Mouse (Mus musculus): Measurements from ENCODE around the gene Ramp2. TPM values are rescaled to one million over a fixed set of nuclear protein-coding genes. Genes with fewer than 3 reads are reported as not detected.

Gene Ramp2
- polyA plus RNA-seq, 1 experiment from 2014 or later = 117 TPM

DNA sequence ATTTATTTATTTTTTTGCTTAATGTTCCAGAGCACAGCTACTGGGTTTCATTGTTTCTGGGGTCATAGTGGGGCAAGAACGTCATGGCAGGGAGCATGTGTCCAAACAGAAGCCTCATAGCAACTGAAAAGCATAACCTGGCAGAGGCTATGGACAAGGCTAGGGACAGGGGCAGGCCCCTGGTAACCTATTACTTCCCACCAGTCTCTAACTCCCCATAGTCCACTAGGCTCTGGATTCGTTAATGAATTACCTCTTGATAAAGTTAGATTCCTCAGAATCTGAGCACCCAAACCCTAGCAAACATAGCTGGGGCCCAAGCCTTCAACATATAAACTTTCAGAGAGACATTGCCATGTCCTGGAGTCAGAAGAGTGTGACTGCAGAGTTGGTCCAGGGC lies 5.2 kb downstream of the Ramp2 start:
- no peak overlapping the region for H3K9ac ChIP-seq
- no peaks in the 10 kb centered on the region for H3K36me3 ChIP-seq (replicated peaks; ENCODE audit: control insufficient read depth, insufficient read depth)
- H3K4me3 ChIP-seq (replicated peaks; ENCODE audit: low read length) = no peak overlapping the region
- WGBS = 73% methylated on average over 2 of the region's 2 CpGs
- no peak overlapping the region for H3K27ac ChIP-seq
- no peak overlapping the region for H3K4me2 ChIP-seq (replicated peaks)
- peaks cover 15% of the 10 kb centered on the region for H3K4me1 ChIP-seq (replicated peaks; ENCODE audit: control insufficient read depth, insufficient read depth, low read length)
- peaks cover 7% of the 10 kb centered on the region for H3K27me3 ChIP-seq (ENCODE audit: control insufficient read depth, insufficient read depth, low read length)
- no peaks in the 10 kb centered on the region for H3K9me3 ChIP-seq (ENCODE audit: control insufficient read depth, low read length)
- ATAC-seq (ENCODE audit: low FRiP score) = no peak
- no peak for DNase-seq (ENCODE audit: low spot score)

DNA sequence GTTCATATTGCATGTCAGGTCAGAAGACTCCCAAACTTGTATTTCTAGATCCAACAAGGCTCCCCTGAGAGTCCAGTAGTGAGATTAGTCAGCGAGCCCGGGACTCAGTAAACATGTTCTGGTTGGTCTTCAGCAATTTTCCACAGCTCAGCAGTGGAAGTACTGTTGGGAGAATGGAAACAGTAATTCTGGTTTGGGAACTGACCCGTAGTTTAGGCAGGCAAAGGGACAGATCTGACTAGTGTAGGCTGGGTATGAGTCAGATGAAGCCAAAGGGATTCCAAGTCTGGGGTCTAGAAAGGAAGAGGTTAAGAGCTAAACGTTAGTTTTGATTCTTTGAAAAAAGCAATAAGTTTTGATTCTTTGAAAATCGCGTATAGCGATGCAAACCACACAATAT lies 7.1 kb downstream of the Ramp2 start:
- H3K36me3 ChIP-seq (replicated peaks; ENCODE audit: control insufficient read depth, insufficient read depth) = 0 out of 2 replicates have a peak, but pooled peaks cover 4% of the 10 kb centered on the region
- peak overlapping the region; percentile 97 for H3K9ac ChIP-seq
- H3K27ac ChIP-seq = peak overlapping the region; percentile 90
- no peak for DNase-seq (ENCODE audit: low spot score)
- peaks cover 15% of the 10 kb centered on the region for H3K4me1 ChIP-seq (replicated peaks; ENCODE audit: control insufficient read depth, insufficient read depth, low read length)
- H3K9me3 ChIP-seq (ENCODE audit: control insufficient read depth, low read length) = no peaks in the 10 kb centered on the region
- WGBS = 12% methylated on average over 7 of the region's 7 CpGs
- no peak for ATAC-seq (ENCODE audit: low FRiP score)
- peak overlapping the region; percentile 92 for H3K4me2 ChIP-seq (replicated peaks)
- peak overlapping the region; percentile 93 for H3K4me3 ChIP-seq (replicated peaks; ENCODE audit: low read length)
- no peaks in the 10 kb centered on the region; the same call in 1 of the 2 replicates for H3K27me3 ChIP-seq (ENCODE audit: control insufficient read depth, insufficient read depth, low read length)

DNA sequence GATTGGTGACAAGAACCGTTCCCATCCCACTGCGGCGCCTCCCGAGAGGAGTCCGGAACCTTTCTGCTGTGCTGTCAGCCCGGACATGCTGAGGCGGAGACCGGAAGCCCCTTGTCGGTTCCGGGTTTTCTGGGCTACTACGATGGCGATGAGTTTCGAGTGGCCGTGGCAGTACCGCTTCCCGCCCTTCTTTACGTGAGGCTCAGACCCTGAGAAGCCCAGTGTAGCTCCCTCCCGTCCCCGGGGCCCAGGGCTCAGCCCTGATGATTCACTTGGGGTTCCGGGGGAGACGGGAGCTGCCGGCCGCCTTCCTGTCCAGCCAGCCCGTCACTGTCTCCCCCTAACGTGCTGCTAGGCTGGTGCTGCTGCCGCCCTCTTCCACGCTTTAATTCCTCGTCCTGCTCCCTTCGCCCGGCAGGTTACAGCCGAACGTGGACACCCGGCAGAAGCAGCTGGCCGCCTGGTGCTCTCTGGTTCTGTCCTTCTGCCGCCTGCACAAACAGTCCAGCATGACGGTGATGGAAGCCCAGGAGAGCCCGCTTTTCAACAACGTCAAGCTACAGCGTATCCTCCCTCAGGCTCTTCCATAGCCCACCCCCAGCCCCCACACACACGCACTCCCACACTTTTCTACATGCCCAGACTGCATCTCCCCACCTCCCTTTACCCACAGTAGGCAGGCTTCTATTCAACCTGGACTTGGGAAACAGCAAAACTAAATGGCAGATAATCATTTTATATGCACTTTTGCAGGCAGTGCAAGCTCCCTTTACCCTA lies 8.0 kb downstream of the Ramp2 start, which contains the start of gene Vps25:
Gene Vps25 (plus strand): TSS at position 95 of the 777 bp plus-strand sequence.
- peak; percentile 76; the same call in 1 of the 2 replicates for ATAC-seq (ENCODE audit: low FRiP score)
- DNase-seq (ENCODE audit: low spot score) = peak; percentile 88
- WGBS = under 1% methylated on average over 40 of the region's 40 CpGs

DNA sequence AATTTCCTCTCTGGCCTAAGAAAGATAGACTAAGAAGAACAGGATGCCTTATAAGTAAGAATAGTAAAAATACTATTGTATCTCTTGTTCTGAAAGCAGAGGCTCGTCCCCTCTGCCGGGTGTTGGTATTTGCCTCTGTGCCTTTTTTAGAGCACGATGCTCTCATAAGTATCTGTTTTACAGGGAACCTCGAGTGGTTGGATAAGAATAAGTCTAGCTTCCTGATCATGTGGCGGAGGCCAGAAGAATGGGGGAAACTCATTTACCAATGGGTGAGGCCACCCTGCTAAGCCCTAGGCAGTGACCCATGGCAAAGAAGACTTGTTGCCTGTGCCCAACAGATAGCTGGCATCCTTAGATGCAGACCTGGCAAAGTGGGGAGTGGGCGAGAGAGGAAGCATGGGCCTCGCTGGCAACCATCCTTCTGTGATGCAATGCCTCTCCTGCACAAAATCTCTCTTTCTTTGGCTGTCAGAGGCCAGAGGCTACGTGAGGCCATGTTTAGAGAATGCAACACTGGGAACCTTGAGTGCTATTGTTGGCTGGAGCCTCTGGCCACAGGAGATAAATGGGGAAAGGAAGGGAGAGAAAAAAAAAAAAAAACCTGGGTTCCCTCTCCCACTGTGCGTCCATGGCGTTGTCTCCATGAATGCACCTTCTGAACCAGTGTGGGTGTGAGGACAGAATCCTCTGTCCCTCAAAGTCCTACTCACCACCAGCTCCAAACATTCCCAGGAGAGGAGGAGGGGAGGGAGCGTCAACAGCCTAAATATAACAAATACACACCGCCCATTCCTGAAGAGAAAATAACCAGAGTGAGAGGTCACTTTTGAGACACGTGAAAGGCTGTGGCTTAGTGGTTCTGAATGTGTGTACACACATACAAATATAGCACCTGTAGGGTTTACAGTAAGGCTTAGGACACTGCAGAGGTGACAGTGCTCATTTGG lies 10.3 kb downstream of the Ramp2 start:
- ATAC-seq (ENCODE audit: low FRiP score) (no peak), DNase-seq (ENCODE audit: low spot score) (no peak)
- Histone ChIP-seq H3K36me3 (replicated peaks; ENCODE audit: control insufficient read depth, insufficient read depth) (0 out of 2 replicates have a peak, but pooled peaks cover 10% of the 10 kb centered on the region), H3K9me3 (ENCODE audit: control insufficient read depth, low read length) (no peaks in the 10 kb centered on the region), H3K9ac (no peak overlapping the region), H3K4me3 (replicated peaks; ENCODE audit: low read length) (no peak overlapping the region), H3K27me3 (ENCODE audit: control insufficient read depth, insufficient read depth, low read length) (peaks cover 11% of the 10 kb centered on the region), H3K27ac (no peak overlapping the region), H3K4me2 (replicated peaks) (no peak overlapping the region), H3K4me1 (replicated peaks; ENCODE audit: control insufficient read depth, insufficient read depth, low read length) (peaks cover 31% of the 10 kb centered on the region)
- 91% methylated on average over 13 of the region's 13 CpGs for WGBS

More for the DNA sequence above, 8.0 kb downstream of the Ramp2 start, which contains the start of gene Vps25:
- Histone ChIP-seq H3K4me1 (replicated peaks; ENCODE audit: control insufficient read depth, insufficient read depth, low read length) (peaks cover 15% of the 10 kb centered on the region), H3K9ac (peak within 1 kb of the TSS; percentile 97), H3K36me3 (replicated peaks; ENCODE audit: control insufficient read depth, insufficient read depth) (0 out of 2 replicates have a peak, but pooled peaks cover 5% of the 10 kb centered on the region), H3K4me2 (replicated peaks) (peak within 1 kb of the TSS; percentile 92), H3K27me3 (ENCODE audit: control insufficient read depth, insufficient read depth, low read length) (no peaks in the 10 kb centered on the region), H3K27ac (peak within 1 kb of the TSS; percentile 90), H3K9me3 (ENCODE audit: control insufficient read depth, low read length) (no peaks in the 10 kb centered on the region), H3K4me3 (replicated peaks; ENCODE audit: low read length) (peak within 1 kb of the TSS; percentile 93)

DNA sequence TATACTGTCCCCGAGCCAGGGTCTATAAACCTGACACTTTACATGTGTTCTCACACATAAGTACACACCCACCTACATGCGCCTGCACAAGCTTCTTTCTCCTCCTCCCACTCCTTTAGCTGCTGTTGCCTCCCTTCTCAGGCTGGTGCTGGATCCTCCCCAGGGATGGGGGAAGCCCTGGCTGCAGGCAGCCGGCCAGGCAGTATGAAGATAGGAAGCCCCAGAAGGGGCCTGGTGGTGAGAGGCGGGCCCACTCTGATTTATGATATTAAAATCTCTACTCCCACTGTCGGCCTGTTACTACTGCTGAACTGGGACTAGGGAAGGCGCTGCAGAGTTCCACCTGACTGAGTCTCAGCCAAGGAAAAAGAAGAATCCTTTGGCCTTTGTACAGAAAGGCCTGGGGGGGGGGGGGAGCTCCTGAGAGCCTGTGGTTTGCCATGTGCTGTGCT lies 13.5 kb downstream of the Ramp2 start:
- H3K36me3 ChIP-seq (replicated peaks; ENCODE audit: control insufficient read depth, insufficient read depth) = 0 out of 2 replicates have a peak, but pooled peaks cover 10% of the 10 kb centered on the region
- H3K27me3 ChIP-seq (ENCODE audit: control insufficient read depth, insufficient read depth, low read length) = peaks cover 41% of the 10 kb centered on the region
- H3K4me1 ChIP-seq (replicated peaks; ENCODE audit: control insufficient read depth, insufficient read depth, low read length) = peaks cover 31% of the 10 kb centered on the region; the same call in 1 of the 2 replicates
- no peak overlapping the region for H3K9ac ChIP-seq
- H3K9me3 ChIP-seq (ENCODE audit: control insufficient read depth, low read length) = no peaks in the 10 kb centered on the region
- WGBS = 45% methylated on average over 6 of the region's 6 CpGs
- no peak overlapping the region for H3K4me3 ChIP-seq (replicated peaks; ENCODE audit: low read length)
- ATAC-seq (ENCODE audit: low FRiP score) (no peak), DNase-seq (ENCODE audit: low spot score) (no peak)
- H3K4me2 ChIP-seq (replicated peaks) = no peak overlapping the region
- H3K27ac ChIP-seq = no peak overlapping the region

DNA sequence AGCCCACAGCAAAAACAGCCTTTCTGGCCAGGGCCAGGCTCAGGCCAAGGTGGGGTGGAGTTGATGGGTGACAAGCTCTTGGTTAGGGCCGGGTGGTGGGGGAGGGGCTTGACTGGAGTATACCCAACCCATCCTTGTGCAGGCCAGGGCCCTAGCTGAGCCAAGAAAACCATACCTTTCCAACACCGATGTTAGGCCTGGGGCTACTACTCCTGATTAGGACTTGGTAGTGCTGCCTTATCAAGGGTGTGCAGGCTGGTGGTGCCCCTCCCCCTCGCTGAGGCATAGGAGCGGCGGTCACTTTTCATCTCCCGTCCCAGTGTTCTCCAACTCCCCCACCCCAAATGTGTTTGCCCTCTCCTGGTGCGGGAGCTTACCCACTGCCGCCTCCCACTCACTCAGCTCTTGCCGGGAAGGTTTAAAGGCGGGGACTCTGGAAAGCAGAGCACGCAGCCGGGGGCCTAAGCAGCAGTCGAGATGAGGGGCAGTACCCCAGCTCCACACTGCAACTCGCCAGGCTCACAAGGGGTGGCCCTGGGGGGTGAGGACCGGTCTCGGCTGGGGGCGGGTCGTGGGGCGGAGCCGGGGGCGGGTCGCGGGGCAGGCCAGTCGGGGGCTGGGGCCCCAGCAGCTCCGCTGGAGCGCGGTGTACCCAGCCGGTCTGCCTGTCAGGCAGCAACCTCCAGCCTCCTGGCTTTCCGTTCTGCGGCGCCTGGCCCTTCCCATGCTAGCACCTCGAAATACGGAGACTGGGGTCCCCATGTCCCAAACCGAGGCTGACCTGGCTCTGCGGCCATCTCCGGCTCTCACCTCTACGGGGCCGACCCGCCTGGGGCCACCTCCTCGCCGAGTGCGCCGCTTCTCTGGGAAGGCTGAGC lies 14.4 kb downstream of the Ramp2 start, which contains the start of gene Wnk4:
Gene Wnk4 (plus strand): TSS at position 620 of the 878 bp plus-strand sequence.
- peak within 1 kb of the TSS; percentile 42 for H3K4me3 ChIP-seq (replicated peaks; ENCODE audit: low read length)
- 1% methylated on average over 40 of the region's 43 CpGs for WGBS
- H3K9ac ChIP-seq = peak within 1 kb of the TSS; percentile 61
- H3K36me3 ChIP-seq (replicated peaks; ENCODE audit: control insufficient read depth, insufficient read depth) = 0 out of 2 replicates have a peak, but pooled peaks cover 10% of the 10 kb centered on the region
- peaks cover 32% of the 10 kb centered on the region; the same call in 1 of the 2 replicates for H3K4me1 ChIP-seq (replicated peaks; ENCODE audit: control insufficient read depth, insufficient read depth, low read length)
- H3K27ac ChIP-seq = no peak within 1 kb of the TSS
- DNase-seq (ENCODE audit: low spot score) = no peak
- H3K9me3 ChIP-seq (ENCODE audit: control insufficient read depth, low read length) = no peaks in the 10 kb centered on the region
- H3K27me3 ChIP-seq (ENCODE audit: control insufficient read depth, insufficient read depth, low read length) = peaks cover 48% of the 10 kb centered on the region
- peak within 1 kb of the TSS; percentile 85 for H3K4me2 ChIP-seq (replicated peaks)
- peak; percentile 60 for ATAC-seq (ENCODE audit: low FRiP score)

DNA sequence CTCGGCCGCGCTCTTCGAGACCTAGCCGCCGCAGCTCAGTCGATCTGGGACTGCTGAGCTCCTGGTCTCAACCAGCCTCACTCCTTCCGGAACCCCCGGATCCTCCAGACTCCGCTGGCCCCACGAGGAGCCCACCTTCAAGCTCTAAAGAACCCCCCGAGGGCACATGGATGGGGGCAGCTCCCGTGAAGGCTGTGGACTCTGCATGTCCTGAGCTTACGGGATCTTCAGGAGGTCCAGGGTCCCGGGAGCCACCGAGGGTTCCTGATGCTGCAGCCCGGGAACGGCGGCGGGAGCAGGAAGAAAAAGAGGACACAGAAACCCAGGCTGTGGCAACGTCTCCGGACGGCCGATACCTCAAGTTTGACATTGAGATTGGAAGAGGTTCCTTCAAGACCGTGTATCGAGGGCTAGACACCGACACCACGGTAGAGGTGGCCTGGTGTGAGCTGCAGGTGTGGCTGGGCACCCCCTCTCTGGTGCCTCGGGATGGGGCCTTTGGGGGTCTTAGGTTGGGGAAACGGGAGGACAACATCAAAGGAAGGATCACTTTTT lies 15.1 kb downstream of the Ramp2 start:
- no peaks in the 10 kb centered on the region for H3K9me3 ChIP-seq (ENCODE audit: control insufficient read depth, low read length)
- ATAC-seq (ENCODE audit: low FRiP score) = no peak; the same call in 1 of the 2 replicates
- peaks cover 50% of the 10 kb centered on the region for H3K27me3 ChIP-seq (ENCODE audit: control insufficient read depth, insufficient read depth, low read length)
- peak overlapping the region; percentile 85 for H3K4me2 ChIP-seq (replicated peaks)
- H3K4me3 ChIP-seq (replicated peaks; ENCODE audit: low read length) = peak overlapping the region; percentile 42
- H3K4me1 ChIP-seq (replicated peaks; ENCODE audit: control insufficient read depth, insufficient read depth, low read length) = peaks cover 33% of the 10 kb centered on the region; the same call in 1 of the 2 replicates
- H3K9ac ChIP-seq = peak overlapping the region; percentile 61
- no peak for DNase-seq (ENCODE audit: low spot score)
- WGBS = under 1% methylated on average over 30 of the region's 30 CpGs
- no peak overlapping the region for H3K27ac ChIP-seq
- H3K36me3 ChIP-seq (replicated peaks; ENCODE audit: control insufficient read depth, insufficient read depth) = 0 out of 2 replicates have a peak, but pooled peaks cover 10% of the 10 kb centered on the region
